Mouse (Mus musculus) embryonic fibroblast, embryonic 13.5 days (primary cell): ENCODE results near the gene Coro1a.

Source experiments
- CTCF ChIP-seq: IDR thresholded peaks from 2 replicates; pipeline ENCODE4 v1.5.1; 2011; ENCODE audit warnings: mild to moderate bottlenecking, control low read depth, low read length, moderate library complexity, borderline replicate concordance; ENCODE audit not compliant: insufficient read depth
- POLR2A ChIP-seq: IDR thresholded peaks from 2 replicates; pipeline ENCODE4 v1.6.1; 2011; ENCODE audit warnings: low read depth, mild to moderate bottlenecking, control low read depth, low read length, moderate library complexity

GRCm38 (mm10) chr7:126702358-126702757 lies 5.2 kb downstream of the Coro1a start:
- TF ChIP-seq CTCF (no peak), POLR2A (no peak)
